Mouse (Mus musculus) adrenal gland (tissue): ENCODE measurements around the gene Dhx37.
"Not testable (repeated sequence)": the region's sequence is repeated elsewhere in the genome, so short reads cannot be mapped to it uniquely, and the experiment has no call there.

Experiments
- intact Hi-C: fragments of 180-260 bp; cut with DNase I; formaldehyde crosslinking; loops from one replicate; pipeline ENCODE4 v1.15.1; 2025

Gene Dhx37

GRCm38 (mm10) chr5:125409348-125410090 lies 24.4 kb downstream of the Dhx37 start:
- intact Hi-C loops: no loop called here

GRCm38 (mm10) chr5:125408842-125409241 lies 25.1 kb downstream of the Dhx37 start:
- intact Hi-C loops: no loop called here

DNA sequence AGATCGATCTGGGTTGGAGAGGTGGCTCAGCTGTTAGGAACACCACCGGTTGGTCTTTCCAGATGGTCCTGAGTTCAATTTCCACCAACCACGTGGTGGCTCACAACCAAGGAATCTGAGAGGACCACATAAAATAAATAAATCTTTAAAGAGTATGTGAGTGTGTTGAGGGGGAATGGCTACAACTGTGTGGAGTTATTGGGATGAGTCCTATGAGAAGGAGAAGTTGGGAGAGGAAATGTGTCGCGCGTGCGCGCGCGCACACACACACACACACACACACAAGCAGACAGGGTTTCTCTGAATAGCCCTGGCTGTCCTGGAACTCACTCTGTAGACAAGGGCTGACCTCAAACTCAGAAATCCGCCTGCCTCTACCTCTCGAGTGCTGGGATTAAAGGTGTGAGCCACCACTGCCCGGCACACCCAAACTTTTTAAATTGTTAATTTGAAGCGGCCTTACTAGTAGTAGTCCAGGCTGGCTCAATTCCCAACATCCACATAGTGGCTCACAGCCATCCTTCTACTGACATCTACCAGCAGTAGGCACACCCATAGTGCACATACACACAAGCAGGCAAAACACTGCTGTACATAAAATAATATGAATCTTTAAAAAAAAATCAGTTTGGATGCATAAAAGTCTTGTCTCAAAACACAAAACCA lies 25.9 kb downstream of the Dhx37 start:
- intact Hi-C loops: no loop called here

- intact Hi-C loops: no loop called here
Observed at GRCm38 (mm10) chr5:125407020-125407830, 26.7 kb downstream of the Dhx37 start.

GRCm38 (mm10) chr5:125406322-125407016 lies 27.5 kb downstream of the Dhx37 start:
- intact Hi-C loops: no loop called here

GRCm38 (mm10) chr5:125405546-125406248 lies 28.2 kb downstream of the Dhx37 start:
- intact Hi-C loops: loop anchor here (1.0 kb wide), 1 partner anchor 16 kb away; the partner anchor contains the start of gene Gm10382

- intact Hi-C loops: loop anchor here (1.0 kb wide), 1 partner anchor 16 kb away; the partner anchor contains the start of gene Gm10382
Observed at GRCm38 (mm10) chr5:125404903-125405545, 28.9 kb downstream of the Dhx37 start.

- intact Hi-C loops: no loop called here
Observed at GRCm38 (mm10) chr5:125404536-125404902, 29.4 kb downstream of the Dhx37 start.

GRCm38 (mm10) chr5:125403481-125404465 lies 30.1 kb downstream of the Dhx37 start:
- intact Hi-C loops: no loop called here

DNA sequence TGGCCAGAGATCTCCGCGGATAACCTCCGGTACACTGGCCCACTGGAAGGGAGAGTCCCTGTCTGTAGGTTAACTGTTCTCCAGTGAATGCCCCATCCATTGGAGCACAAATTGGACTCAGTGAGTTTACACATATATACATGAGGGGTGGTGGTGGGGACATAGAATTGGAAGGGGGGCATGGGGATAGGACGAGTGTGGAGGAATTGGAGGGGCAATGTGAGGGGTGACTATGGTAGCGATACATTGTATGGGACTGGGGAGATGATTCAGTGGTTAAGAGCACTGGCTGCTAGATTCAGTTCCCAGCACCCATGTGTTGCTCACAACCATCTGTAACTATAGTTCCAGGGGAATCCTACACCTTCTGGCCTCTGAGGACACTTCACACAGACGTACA lies 30.9 kb downstream of the Dhx37 start:
- intact Hi-C loops: no loop called here

- intact Hi-C loops: no loop called here
Observed at GRCm38 (mm10) chr5:125402476-125402875, 31.4 kb downstream of the Dhx37 start.

GRCm38 (mm10) chr5:125400903-125401302 lies 33.0 kb downstream of the Dhx37 start:
- intact Hi-C loops: no loop called here

- intact Hi-C loops: no loop called here
Observed at GRCm38 (mm10) chr5:125395008-125395407, 38.9 kb downstream of the Dhx37 start.

GRCm38 (mm10) chr5:125393622-125394603 lies 40.0 kb downstream of the Dhx37 start:
- intact Hi-C loops: no loop called here

GRCm38 (mm10) chr5:125392977-125393621 lies 40.8 kb downstream of the Dhx37 start:
- intact Hi-C loops: no loop called here

GRCm38 (mm10) chr5:125392618-125392976 lies 41.3 kb downstream of the Dhx37 start:
- intact Hi-C loops: no loop called here

DNA sequence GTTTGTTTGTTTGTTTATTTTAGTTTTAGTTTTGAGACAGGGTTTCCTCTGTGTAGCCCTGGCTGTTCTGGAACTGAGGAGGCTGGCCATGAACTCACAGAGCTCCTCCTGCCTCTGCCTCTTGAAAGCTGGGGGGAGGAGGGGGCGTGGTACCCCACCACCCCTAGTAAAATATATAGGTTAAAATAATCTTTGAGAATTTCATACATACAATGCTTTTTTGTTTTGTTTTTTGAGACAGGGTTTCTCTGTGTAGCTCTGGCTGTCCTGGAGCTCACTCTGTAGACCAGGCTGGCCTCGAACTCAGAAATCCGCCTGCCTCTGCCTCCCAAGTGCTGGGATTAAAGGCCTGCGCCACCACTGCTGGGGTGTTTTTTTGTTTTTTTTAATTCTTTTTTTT lies 41.7 kb downstream of the Dhx37 start:
- intact Hi-C loops: not testable (repeated sequence)
